Mouse (Mus musculus): Measurements from ENCODE around the gene Itgal. TPM values are rescaled to one million over a fixed set of nuclear protein-coding genes. Genes with fewer than 3 reads are reported as not detected.
"Not testable (repeated sequence)": the region's sequence is repeated elsewhere in the genome, so short reads cannot be mapped to it uniquely, and the experiment has no call there.

Itgal gene
- under 1 TPM; 0.07 to 0.25 (median 0.17) TPM for total RNA-seq (2022)

GRCm38 (mm10) chr7:127296098-127296497 lies at the start of gene Itgal:
Itgal (plus strand) TSS chr7:127296260.
- no peak for DNase-seq (ENCODE audit: low spot score in 2 of 2)

GRCm38 (mm10) chr7:127250511-127250910 lies 45.5 kb upstream of the Itgal start:
- DNase-seq (ENCODE audit: low spot score in 2 of 2) = not testable (repeated sequence)

DNA sequence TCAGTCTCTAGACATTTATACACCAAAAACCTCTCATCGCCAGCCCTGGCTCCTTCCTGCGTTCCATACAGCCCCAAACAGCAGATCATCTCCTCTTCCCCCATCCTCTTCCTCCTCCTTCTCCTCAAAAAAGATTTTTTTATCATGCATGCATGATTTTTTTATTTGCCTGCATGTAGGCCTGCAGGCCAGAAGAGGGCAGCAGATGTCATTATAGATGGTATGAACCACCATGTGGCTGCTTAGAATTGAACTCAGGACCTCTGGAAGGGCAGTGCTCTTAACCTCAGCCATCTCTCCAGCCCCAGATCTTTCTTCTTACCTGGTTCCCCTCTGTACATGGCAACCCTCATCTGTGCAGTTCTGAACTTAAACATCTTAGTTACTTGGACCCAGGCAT lies 43.6 kb upstream of the Itgal start:
- DNase-seq (ENCODE audit: low spot score in 2 of 2) = no peak

- no peak for DNase-seq (ENCODE audit: low spot score in 2 of 2)
These were observed 42.7 kb upstream of the Itgal start for GRCm38 (mm10) chr7:127253341-127253740.

GRCm38 (mm10) chr7:127253821-127254769 lies 42.0 kb upstream of the Itgal start:
- DNase-seq (ENCODE audit: low spot score in 2 of 2) = peak; percentile 85 to 93

GRCm38 (mm10) chr7:127255008-127255407 lies 41.1 kb upstream of the Itgal start:
- DNase-seq (ENCODE audit: low spot score in 2 of 2) = no peak

- DNase-seq (ENCODE audit: low spot score in 2 of 2) = no peak
These were observed 40.1 kb upstream of the Itgal start for GRCm38 (mm10) chr7:127255965-127256364.

DNA sequence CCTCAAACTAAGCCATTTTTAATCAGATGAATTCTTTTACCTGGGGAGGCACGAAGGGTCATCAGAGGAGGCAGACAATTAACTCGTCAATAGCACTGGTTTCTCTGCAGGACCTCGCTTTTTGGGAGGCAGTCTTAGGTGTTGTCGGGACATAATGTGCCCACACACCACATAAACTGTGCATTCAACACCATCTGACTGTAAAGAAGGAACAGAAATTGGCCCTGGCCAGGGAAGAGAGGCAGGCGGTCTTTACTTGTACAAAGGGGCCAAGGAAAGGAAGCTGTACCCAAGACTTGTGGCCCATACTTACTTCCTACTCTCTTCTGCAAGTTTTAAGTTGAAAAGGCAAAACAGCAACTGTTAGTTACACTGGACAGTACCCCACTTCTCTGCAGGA lies 39.5 kb upstream of the Itgal start:
- DNase-seq (ENCODE audit: low spot score in 2 of 2) = no peak

DNA sequence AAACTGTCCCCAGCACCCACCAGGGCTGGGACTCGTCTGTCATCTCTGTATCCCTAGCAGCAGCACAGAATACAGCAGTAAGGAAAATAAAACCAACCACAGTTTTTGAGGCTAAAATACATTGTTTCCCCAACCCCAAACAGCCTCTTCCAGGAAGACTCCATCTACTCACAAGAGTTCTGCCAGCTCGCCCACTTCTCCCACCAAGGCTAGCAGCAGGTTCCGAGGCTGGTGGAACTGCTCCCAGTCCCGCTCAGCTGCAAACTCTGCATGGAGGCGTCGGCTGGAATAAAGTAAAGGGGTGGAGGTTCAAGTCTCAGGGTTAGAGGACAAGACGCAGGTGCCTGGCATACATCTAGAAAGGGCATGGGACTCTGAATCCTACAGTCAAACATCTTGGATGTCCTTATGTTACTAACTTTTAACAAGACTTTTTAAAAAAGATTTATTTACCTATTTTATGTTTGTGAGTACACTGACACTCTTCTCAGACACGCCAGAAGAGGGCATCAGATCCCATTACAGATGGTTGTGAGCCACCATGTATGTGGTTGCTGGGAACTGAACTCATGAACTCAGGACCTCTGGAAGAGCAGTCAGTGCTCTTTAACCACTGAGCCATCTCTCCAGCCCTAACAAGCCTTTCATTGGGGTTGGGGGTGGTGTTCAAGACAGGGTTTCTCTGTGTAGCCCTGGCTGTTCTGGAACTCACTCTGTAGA lies 36.7 kb upstream of the Itgal start:
- no peak for DNase-seq (ENCODE audit: low spot score in 2 of 2)

- peak; percentile 99 for DNase-seq (ENCODE audit: low spot score in 2 of 2)
These were observed 35.5 kb upstream of the Itgal start, which contains the start of gene Dctpp1 for GRCm38 (mm10) chr7:127260309-127261111. Dctpp1 (minus strand) TSS chr7:127260709.

- DNase-seq (ENCODE audit: low spot score in 2 of 2) = no peak
These were observed 33.7 kb upstream of the Itgal start for GRCm38 (mm10) chr7:127262218-127262961.

- no peak for DNase-seq (ENCODE audit: low spot score in 2 of 2)
These were observed 32.5 kb upstream of the Itgal start for GRCm38 (mm10) chr7:127263526-127263925.

DNA sequence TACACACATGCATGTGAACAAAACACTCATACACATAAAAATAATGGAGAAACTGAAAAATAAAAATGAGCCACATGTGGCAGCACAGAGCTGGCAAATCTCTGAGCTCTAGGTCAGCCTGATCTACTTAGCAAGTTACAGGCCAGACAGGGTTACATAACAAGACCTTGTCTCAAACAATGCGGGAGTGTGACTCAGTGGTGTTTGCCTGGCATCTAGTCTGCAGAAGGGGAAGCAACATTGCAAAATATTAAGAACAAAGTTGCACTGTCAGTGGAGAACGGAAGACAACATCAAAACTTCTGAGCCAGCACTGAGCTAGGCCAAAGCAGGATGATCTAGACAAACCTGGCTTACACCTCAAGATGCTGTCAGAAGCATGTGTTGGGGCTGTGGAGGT lies 25.8 kb upstream of the Itgal start:
- DNase-seq (ENCODE audit: low spot score in 2 of 2) = no peak

- DNase-seq (ENCODE audit: low spot score in 2 of 2) = no peak
These were observed 25.4 kb upstream of the Itgal start for GRCm38 (mm10) chr7:127270666-127271065.

- DNase-seq (ENCODE audit: low spot score in 2 of 2) = no peak
These were observed 25.0 kb upstream of the Itgal start for GRCm38 (mm10) chr7:127271093-127271492.

DNA sequence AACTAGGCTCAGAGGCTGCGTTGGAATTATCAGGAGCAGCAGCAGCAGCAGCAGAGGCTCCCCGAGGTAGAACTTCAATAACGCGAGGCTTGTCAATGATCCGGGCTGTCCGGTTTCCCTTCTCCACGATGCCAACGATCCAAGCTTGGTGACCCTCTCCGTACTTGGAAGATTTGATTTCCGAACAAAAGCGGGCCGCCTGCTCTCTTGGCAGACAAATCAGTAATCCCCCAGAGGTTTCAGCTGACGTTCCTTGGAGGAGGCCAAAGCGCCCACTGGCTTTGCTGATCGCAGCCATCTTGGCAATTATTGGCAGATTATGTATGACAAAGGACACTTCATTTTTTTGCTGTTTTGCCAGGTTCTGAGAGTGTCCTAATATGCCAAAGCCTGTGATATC lies 23.5 kb upstream of the Itgal start:
- DNase-seq (ENCODE audit: low spot score in 2 of 2) = no peak

DNA sequence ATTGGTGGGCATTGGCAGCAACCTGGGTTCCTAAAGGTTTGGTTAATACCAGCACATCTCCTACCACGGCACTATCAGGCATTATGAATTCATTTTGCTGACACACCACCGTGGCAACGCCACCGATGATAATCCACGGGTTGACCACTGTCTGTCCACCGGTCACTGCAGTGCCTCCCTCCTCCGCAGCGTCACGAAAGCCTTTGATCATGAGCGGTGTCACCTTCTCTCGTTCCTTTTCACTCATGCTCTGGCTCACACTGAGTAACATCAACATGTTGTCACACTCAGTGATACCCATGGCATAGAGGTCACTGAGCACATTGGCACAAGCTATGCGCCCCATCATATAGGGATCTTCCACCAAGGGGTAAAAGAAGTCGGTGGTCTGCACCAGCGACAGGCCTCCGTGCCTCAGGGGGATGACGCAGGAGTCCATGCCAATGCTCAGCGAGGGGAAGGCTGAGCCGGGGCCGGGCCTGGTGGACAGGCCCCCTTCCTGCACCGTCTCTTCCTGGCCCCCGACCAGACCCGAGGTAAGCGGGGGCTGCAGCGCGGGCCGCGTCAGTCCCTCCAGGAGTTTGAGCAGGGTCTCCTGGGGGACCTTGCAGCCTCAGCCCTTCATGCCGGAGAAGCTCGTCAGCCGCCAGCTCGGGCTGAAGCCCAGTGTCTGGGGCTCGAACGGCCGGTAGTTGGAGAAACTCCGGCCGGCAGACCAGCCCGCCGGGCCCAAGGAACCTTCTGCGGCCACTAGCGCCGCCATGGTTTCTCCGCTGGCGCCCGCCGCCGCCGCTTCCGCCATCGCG lies 22.7 kb upstream of the Itgal start:
- DNase-seq (ENCODE audit: low spot score in 2 of 2) = peak; percentile 12 to 19

DNA sequence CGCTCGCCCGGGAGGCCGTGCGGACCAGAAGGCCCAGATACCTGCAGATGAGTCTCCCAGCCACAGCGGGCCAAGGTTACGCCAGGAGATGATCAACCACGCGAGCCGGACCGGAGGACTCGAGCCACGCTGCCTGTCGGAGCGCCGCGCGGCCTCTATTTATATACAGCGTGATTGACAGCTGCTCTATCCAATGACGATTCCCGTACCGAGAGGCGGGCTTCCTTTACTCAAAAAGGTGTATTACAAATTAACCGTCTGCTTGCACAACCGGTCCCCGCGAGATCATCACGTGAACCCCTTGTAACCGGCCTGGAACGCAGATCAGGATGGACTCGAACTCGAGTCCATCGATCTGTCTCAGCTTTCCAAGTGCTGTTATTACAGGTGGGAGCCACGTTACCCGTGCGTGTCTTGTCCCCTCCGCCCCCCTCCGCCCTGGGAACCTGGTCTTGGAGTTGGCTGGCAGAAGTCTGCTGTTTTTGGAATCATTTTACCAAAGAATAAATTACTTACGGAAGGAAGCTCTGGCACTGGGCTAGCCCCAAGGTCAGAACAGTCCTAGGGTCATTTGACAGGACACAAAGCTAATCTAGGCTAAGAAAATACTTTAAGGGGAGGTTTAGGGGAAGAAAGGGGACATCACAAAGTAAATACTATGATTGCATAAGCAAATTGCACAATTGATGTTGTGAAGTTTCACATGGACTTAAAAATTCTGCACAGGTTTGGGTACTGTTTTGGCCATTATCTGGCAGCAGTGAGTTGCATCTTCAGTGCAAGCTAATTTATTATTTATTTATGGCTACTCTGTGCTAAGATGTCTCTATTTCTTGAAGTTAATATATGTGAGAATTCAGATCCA lies 21.9 kb upstream of the Itgal start, which contains the start of gene Sephs2:
Sephs2 (minus strand) TSS at position 131 of the 865 bp plus-strand sequence.
- peak; percentile 94 for DNase-seq (ENCODE audit: low spot score in 2 of 2)

GRCm38 (mm10) chr7:127276519-127276961 lies 19.5 kb upstream of the Itgal start:
- DNase-seq (ENCODE audit: low spot score in 2 of 2) = no peak

Measured in gastrocnemius, adult 8-10 months (tissue).